Mouse (Mus musculus): ENCODE results near the gene Ltbp2.

DNA sequence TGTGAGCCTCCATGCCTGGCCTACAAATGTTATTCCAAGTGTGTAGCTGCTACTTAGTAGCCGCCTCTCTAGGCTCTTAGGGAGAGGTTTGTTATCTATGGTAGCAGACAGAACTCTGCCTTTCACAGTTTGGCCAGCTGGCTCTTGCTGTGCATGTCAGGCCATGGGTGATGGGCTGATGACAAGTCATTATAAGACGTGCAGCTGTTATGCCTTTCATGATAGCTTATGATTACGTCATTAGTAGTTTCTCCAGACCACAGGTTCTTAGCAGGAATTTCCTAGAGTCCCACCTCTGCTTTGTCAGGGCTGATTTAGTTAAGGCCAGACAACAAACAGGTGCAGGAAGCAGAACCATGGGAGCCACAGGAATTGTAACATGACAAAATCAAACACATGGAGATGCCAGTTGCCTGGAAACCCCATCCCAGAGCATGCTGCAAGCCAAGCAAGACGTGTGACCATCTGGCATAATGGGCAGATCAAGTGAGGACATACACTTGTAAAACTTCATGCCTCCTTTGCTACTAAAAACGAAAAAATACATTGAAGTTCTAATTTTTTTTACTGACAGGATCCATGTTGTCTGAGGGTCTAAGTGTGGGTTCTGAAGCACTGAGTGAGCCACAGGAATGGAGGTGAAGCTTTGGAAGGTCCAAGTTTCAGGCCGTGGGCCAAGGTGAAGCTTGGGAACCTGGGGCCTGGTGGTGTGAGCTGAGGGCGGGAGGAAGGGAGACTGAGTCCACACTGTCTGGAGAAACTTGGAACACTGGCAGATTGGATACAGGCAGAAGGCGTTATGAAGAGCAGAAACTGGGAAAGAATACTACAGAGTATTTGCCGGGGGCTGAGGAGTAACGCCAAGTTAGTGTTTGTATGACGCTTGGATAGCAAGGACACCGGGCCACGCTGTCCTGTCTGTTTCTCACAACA, 56.8 kb downstream of the Ltbp2 start:
- TF ChIP-seq POLR2A (IDR thresholded peaks at IDR 0.05; ENCODE audit: borderline replicate concordance, extremely low read depth, low read depth, low read length) (no peak), CTCF (IDR thresholded peaks at IDR 0.05; ENCODE audit: insufficient read depth, low read length) (no peak)

Data from lung, adult 2 months (tissue).